Mouse (Mus musculus): ENCODE results near the gene Klf12. TPM values are rescaled to one million over a fixed set of nuclear protein-coding genes. Genes with fewer than 3 reads are reported as not detected.

Gene Klf12
- total RNA-seq, 2 experiments from 2014 or later: 12.2 to 17.0 TPM

GRCm38 (mm10) chr14:100140370-100140769, 144.1 kb downstream of the Klf12 start:
- no peak for DNase-seq (ENCODE audit: low spot score in 2 of 2)

- no peak for DNase-seq (ENCODE audit: low spot score in 2 of 2)
These were observed 150.2 kb downstream of the Klf12 start for GRCm38 (mm10) chr14:100134304-100134703.

GRCm38 (mm10) chr14:100132479-100132878, 152.0 kb downstream of the Klf12 start:
- DNase-seq (ENCODE audit: low spot score in 2 of 2): no peak

GRCm38 (mm10) chr14:100126126-100126525, 158.4 kb downstream of the Klf12 start:
- no peak for DNase-seq (ENCODE audit: low spot score in 2 of 2)

GRCm38 (mm10) chr14:100121075-100121474, 163.4 kb downstream of the Klf12 start:
- no peak for DNase-seq (ENCODE audit: low spot score in 2 of 2)

DNA sequence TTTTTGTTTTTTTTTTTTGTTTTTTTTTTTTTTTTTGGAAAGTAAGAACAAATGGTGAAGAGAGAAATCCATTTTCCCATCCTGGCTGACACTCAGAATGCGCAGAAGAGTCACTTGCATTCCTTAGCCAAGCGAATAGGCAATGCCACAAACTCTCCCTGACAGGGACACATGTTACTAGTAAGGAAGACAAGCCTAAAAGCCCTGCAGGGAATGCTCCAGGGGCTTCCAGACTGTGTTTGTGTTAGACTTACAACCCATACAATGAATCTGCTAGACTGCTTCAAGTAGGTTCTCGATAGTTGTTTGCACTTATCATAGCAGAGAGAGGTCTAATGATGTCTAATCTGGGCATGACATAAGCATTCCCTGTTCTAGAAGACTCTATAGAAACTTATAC, 164.6 kb downstream of the Klf12 start:
- DNase-seq (ENCODE audit: low spot score in 2 of 2): no peak

DNA sequence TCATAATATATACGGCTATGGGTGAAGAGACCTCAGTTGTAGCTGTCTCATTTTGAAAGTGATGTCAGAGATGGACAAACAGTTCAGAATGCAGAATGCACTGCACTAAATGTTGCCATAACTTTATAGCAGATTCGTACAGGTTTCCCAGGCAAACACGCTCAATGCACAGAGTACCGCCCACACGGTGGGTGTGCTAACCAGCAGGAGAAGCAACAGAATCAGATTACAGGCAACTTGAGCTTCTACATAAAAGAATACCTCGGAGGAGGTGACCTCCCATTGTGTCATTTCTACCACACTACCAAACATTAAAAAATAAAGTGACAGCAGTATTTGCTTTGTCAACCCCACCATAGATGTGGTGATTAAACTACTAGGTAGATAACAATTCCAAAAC, 171.1 kb downstream of the Klf12 start:
- DNase-seq (ENCODE audit: low spot score in 2 of 2): no peak

DNA sequence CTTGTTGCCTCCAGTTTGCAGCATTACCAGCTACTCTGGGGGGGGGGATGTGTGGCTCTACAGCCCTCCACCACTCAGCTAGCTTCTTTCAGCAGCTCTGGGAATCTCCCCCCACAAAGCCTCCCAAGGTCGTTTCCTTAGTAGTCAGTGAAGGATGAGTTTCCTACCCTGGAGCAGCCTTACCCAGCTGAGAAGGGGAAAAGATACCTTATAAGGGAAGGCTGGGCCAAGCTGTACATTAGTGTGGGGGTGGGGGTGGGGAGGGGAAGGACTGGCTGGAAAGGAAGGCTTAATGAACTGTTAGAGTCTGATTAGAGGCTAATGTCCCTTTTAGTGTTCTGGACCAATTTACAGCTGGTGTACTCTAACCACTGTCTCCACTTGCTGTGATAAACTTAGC, 172.7 kb downstream of the Klf12 start:
- no peak for DNase-seq (ENCODE audit: low spot score in 2 of 2)

- no peak for DNase-seq (ENCODE audit: low spot score in 2 of 2)
These were observed 174.9 kb downstream of the Klf12 start for GRCm38 (mm10) chr14:100109563-100109962.

DNA sequence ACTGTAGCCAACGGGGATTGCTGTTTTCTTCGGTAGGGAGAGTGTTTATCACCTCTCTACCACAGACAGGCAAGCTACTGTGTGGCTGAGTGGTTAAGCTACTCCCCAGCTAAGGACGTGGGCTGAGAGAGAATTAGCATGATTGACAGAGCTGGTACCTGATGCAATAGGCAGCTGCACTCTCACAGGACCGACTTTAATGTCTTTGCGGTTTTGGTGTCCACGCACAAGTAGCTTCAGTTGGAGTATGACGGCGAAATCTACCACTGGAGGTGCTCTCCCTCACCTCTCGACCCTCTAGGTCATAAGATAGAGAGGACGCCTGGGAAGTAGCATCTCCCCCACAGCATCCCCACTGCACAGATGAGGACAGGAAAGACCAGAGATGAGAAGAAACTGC, 178.9 kb downstream of the Klf12 start:
- DNase-seq (ENCODE audit: low spot score in 2 of 2): no peak

DNA sequence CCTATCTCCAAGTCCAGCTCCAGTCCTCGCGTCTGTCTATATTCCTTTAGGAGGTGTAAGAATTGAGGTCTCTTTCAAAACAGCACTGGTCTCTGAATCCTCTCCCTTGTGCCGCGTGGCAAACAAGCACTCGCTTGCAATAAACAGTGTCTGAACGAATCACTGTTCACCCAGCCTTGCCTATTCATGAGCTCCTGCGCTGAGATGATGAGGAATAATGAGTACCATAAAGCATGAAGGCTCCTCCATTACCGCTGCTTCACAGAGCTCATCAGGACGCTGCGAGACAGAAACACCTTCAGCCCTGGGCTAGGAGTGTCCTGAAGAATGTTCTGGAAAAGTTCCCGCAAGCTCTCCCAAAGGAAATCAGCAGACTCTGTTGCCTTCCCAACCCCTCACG, 179.7 kb downstream of the Klf12 start:
- no peak for DNase-seq (ENCODE audit: low spot score in 2 of 2)

- no peak for DNase-seq (ENCODE audit: low spot score in 2 of 2)
These were observed 180.7 kb downstream of the Klf12 start for GRCm38 (mm10) chr14:100103818-100104217.

GRCm38 (mm10) chr14:100097208-100098189, 187.0 kb downstream of the Klf12 start:
- no peak for DNase-seq (ENCODE audit: low spot score in 2 of 2)

DNA sequence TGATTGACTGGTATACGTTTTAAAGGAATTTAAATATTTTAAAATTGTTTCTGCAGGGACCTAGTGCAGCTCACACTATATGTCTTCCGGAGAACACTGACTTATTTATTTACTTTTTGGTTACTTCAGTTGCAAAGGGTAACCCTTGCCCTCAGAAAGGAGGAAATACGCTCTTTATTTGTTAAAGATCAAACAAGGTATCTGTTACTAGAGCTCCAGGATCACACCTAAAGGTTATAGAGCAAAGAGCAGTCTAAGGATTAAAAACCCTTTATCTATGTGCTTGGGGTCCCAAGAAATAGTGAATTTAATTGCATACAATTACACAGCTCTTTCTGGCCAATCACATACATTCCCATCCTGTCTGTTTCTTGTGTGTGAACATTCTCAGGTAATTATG, 188.7 kb downstream of the Klf12 start:
- DNase-seq (ENCODE audit: low spot score in 2 of 2): no peak

DNA sequence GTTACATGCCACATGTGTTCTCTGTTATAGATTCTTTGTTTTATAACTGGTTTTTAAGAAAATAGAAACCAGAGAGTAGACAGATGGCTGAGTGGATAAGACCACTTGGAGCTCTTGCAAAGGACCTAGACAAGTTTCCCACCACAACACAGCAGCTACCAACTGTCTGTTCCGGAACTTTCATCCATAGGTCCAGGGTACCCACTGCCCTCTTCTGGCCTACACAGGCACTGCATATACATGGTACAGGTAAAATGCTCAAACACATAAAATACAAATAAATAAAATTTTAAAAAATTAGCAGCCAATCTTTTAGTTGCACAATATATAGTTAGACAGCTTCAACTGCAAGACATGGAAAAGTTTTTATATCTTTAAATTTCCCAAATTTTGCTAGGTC, 194.0 kb downstream of the Klf12 start:
- DNase-seq (ENCODE audit: low spot score in 2 of 2): no peak

- DNase-seq (ENCODE audit: low spot score in 2 of 2): no peak
These were observed 204.9 kb downstream of the Klf12 start for GRCm38 (mm10) chr14:100079620-100080019.

DNA sequence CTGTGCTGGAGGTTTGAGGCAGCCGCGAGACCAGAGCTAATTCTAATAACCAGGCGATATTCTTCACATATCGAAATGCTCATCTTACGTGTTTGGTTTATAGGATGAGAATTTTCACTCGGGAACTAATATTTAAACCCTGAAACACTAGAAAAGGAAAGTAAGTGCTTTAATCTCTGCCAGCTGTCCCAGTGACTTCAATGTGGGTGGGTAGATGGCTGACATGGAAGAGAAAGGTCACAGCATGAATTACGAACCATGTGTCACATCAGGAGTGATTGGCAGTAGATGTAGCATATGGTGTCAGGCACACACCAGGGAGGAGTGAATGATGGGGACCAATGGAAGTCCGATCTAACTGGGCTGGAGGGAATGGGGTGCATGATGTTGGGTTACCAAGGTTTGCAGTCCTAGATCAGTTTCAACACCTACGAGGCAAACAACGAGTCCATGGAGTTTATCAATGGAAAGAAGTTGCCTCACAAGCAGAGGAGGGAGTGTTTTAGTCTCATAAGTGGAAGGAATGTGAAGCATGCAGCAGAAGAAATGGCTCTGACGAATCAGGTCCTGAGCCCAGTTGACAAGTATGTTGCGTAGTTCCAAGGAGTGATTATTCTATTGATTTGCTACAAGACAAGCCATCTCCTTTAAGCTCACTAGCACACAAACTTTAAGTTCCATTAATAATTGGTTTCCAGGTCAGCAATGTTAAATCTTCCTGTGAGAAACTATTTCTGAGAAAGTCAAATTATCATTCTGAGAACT, 211.9 kb downstream of the Klf12 start:
- no peak for DNase-seq (ENCODE audit: low spot score in 2 of 2)

DNA sequence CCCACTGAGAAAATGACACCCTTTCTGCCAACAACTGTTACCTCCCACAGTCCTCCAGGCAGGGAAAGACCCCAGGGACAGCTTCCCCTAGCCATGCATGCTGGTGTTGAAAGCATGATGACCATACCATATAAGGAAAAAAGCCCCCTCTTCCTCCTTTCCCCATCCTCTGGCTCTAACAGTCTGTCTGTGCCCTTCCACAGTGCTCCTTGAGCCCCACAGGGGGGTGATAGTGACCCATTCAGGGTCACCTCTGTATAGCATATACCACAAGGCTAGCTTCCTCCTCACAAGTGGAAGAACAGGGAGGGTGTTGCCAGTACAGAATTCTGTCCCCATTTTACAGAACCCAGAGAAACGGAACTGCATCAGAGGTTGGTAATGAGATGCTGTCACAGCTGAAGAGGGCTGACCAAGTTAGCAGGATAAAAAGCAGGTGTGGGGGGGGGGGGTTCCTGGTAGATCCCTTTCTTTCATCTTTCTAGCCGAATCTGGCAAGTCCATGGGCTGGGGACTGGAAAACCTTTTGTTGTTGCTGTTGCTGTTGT, 214.9 kb downstream of the Klf12 start:
- DNase-seq (ENCODE audit: low spot score in 2 of 2): no peak

GRCm38 (mm10) chr14:100068715-100069114, 215.8 kb downstream of the Klf12 start:
- no peak for DNase-seq (ENCODE audit: low spot score in 2 of 2)

DNA sequence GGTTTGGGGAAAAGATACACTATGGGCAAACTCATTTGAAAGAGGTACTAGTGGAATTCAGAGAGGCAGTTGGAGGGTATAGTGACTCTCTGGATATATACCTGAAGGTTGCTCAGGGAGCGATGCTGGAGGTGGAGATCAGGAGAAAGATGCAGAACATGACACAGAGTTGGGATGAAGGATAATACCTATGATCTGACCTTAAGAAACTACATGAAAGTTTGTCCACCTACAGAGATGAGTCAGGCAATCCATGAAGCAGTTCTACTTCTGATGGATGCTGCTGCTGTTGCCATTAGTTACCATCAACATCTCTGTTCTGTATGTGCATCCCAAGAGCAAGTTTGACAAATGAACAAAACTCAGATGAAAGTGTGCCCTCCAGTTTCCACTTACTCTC, 222.0 kb downstream of the Klf12 start:
- DNase-seq (ENCODE audit: low spot score in 2 of 2): no peak

DNA sequence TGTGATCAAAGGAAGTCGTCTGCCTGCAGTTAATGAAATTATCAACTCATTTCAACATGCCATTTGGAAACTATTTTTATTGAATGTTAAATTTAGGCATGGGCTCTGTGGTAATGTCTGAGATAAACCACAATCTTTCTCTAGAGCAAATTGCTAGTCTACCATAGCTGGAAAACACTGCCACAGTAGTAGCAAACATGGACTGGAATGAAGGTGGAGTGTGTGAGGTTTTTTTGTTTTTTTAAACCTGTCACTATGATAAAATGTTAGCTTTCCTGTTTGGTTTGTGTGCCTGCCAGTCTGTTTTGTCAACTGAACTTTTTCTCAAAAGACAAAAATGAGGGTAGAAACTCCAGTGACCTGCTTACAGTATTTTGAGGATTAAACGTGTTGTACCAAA, 230.3 kb downstream of the Klf12 start:
- no peak for DNase-seq (ENCODE audit: low spot score in 2 of 2)

DNA sequence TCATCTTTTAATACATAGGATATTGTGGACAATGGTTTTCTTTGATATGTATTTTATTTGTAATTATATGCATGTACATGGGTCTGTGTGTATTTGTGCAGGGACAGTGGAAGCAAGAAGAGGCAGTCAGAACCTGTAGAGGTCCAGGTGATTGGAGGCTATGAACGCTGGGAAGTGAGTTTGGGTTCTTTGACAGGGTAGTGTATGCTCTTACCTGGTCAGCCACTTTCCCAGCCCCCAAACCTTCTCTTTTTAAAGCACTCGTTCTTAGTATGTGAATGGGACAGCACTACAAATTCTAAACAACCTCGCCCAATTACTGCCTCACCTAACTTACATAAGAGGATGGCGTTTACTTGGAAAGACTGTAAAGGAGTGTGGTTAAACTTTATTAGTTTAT, 231.0 kb downstream of the Klf12 start:
- no peak for DNase-seq (ENCODE audit: low spot score in 2 of 2)

Data from adrenal gland, adult 18-20 months (tissue).